Mouse (Mus musculus) limb, embryonic 15.5 days (tissue): ENCODE data around the gene Ttc39a. TPM values are rescaled to one million over a fixed set of nuclear protein-coding genes. Genes with fewer than 3 reads are reported as not detected.

Source experiments
- ATAC-seq: fragments of 200-750 bp; cut with Nextera tagmentation; 2 replicates; pipeline ENCODE4 v1.8.0; 2017; ENCODE audit warnings: low read depth, moderate TSS enrichment; ENCODE audit not compliant: insufficient number of reproducible peaks, low FRiP score, low TSS enrichment
- H3K27ac ChIP-seq: fragments of 300-500 bp; sonication (generic); 2 replicates; pipeline ENCODE4 v1.5.1; 2015; ENCODE audit warnings: moderate library complexity, mild to moderate bottlenecking, inconsistent platforms
- H3K27me3 ChIP-seq: fragments of 300-500 bp; sonication (generic); 2 replicates; pipeline ENCODE4 v1.6.1; 2015; ENCODE audit warnings: inconsistent platforms
- H3K36me3 ChIP-seq: fragments of 300-500 bp; sonication (generic); 2 replicates; pipeline ENCODE4 v1.6.1; 2015; ENCODE audit warnings: inconsistent platforms
- H3K4me1 ChIP-seq: fragments of 300-500 bp; sonication (generic); 2 replicates; pipeline ENCODE4 v1.6.1; 2015; ENCODE audit warnings: inconsistent platforms
- H3K4me2 ChIP-seq: fragments of 300-500 bp; sonication (generic); 2 replicates; pipeline ENCODE4 v1.6.1; 2015; ENCODE audit warnings: mild to moderate bottlenecking, inconsistent platforms
- H3K4me3 ChIP-seq: fragments of 300-500 bp; sonication (generic); 2 replicates; pipeline ENCODE4 v1.5.1; 2015; ENCODE audit warnings: mild to moderate bottlenecking, inconsistent platforms
- H3K9ac ChIP-seq: fragments of 300-500 bp; sonication (generic); 2 replicates; pipeline ENCODE4 v1.6.1; 2015; ENCODE audit warnings: inconsistent platforms
- H3K9me3 ChIP-seq: fragments of 300-500 bp; sonication (generic); 2 replicates; pipeline ENCODE4 v1.6.1; 2016; ENCODE audit warnings: inconsistent platforms
- WGBS: fragments of 180-500 bp; shearing (Covaris S2); methylation state at CpG from one replicate; pipeline ENCODE4 v1.1.7; 2015; 5-methylcytosine and 5-hydroxymethylcytosine counted together
- polyA plus RNA-seq: library from polyadenylated mRNA; unstranded; fragments of >200 nt; fragmentation: Nextera tagmentation; extraction: Ambion mirVana; gene quantifications from 2 replicates; pipeline ENCODE4 v1.2.1, GENCODE M21; 2015

The Ttc39a gene
- polyA plus RNA-seq, 1 experiment from 2014 or later = 4.0 TPM

DNA sequence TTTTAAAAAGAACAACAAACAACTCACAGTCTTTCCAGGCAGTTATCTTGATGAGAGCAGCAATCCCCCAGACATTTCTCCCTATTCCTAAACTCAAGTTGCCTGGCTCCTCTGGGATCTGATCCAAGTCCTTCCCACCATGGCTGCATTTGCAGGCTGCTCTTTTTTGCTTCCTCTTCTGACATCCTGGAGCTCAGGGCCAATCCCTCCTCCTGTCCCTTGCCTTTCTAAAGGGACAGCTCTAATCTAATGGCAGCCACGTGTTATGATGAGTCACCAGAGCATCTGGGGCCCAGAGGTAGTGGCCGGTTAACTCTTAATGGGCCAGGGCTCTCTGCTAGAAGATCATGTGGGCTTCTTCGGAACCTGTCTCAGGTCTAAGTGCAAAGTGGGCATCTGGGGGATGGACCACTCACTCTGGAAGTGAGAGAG, 353 bp upstream of the Ttc39a start:
- H3K4me2 ChIP-seq = peak overlapping the region; percentile 97

DNA sequence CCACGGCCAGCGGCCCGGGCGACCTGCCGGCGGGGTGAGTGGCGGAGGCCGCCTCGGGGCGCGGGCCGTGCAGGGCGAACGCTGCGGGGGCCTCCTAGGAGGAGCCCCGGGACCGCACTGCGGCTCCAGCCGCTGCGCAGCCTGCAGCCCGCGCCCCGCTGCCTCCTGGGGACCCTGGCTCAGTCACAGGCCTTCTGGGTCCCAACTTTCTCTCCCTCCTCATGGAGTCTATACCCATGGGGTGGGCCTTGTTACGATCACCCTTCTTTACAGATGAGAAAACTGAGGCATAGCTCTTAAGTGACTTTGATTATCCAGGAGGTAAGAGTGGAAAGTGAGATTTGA, 725 bp downstream of the Ttc39a start:
- Histone ChIP-seq H3K27ac (no peak overlapping the region), H3K4me1 (peaks cover 31% of the 10 kb centered on the region), H3K27me3 (no peaks in the 10 kb centered on the region), H3K4me2 (peak overlapping the region; percentile 97), H3K9me3 (no peaks in the 10 kb centered on the region), H3K36me3 (no peaks in the 10 kb centered on the region), H3K4me3 (peak overlapping the region; percentile 60), H3K9ac (peak overlapping the region; percentile 62)
- ATAC-seq = 0 out of 2 replicates have a peak, but pooled peaks have one; percentile 10
- WGBS = 2% methylated on average over 24 of the region's 24 CpGs

More for the DNA sequence above, 353 bp upstream of the Ttc39a start:
- peaks cover 31% of the 10 kb centered on the region for H3K4me1 ChIP-seq
- H3K9ac ChIP-seq = no peak overlapping the region
- H3K36me3 ChIP-seq = no peaks in the 10 kb centered on the region
- no peaks in the 10 kb centered on the region for H3K9me3 ChIP-seq
- ATAC-seq = no peak
- H3K27ac ChIP-seq = no peak overlapping the region
- no peaks in the 10 kb centered on the region for H3K27me3 ChIP-seq
- peak overlapping the region; percentile 60 for H3K4me3 ChIP-seq
- 2% methylated on average over 3 of the region's 3 CpGs for WGBS

DNA sequence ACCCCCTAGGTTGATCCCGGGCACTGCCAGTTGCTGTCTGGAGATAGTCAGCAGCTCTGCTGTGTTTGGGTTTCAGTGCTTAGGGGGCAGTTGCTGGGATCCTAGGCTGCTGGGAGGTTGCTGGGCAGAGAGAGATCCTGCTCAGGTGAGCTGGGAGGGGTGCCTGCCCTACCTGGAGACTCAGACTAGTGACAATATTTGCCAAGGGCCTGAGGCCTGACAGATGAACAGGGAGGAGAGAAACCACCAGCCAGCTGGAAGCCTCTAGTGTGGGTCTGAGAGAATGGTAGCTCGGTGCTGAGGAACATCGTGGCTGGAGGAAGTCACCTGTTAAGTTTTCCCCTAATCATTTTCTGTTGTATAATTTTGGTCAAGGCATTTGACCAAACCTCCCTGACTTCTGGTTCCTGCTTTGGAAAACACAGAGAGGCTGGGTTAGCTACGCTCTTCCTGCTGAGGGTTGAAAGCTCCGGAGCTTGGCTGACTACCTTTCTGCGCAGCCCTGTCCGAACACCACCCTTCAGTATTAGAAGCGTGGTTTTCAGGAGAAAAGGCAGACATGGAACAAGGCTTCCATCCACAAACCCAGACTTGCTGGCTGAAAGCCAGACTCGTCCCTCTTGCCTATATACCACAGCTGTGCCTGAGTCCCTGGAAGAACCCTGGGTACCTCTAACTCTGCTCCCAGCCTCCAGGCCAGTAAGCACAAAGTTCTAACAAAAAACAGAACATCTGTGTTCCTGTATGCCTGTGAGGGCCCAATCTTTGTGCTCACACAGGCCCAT, 1.5 kb downstream of the Ttc39a start:
- Histone ChIP-seq H3K9me3 (no peaks in the 10 kb centered on the region), H3K27ac (no peak overlapping the region), H3K27me3 (no peaks in the 10 kb centered on the region), H3K4me1 (peaks cover 31% of the 10 kb centered on the region), H3K9ac (no peak overlapping the region), H3K36me3 (no peaks in the 10 kb centered on the region), H3K4me3 (0 out of 2 replicates have a peak overlapping the region, but pooled peaks have one; percentile 60), H3K4me2 (peak overlapping the region; percentile 97; the same call in 1 of the 2 replicates)
- ATAC-seq = no peak
- 57% methylated on average over 9 of the region's 9 CpGs for WGBS

DNA sequence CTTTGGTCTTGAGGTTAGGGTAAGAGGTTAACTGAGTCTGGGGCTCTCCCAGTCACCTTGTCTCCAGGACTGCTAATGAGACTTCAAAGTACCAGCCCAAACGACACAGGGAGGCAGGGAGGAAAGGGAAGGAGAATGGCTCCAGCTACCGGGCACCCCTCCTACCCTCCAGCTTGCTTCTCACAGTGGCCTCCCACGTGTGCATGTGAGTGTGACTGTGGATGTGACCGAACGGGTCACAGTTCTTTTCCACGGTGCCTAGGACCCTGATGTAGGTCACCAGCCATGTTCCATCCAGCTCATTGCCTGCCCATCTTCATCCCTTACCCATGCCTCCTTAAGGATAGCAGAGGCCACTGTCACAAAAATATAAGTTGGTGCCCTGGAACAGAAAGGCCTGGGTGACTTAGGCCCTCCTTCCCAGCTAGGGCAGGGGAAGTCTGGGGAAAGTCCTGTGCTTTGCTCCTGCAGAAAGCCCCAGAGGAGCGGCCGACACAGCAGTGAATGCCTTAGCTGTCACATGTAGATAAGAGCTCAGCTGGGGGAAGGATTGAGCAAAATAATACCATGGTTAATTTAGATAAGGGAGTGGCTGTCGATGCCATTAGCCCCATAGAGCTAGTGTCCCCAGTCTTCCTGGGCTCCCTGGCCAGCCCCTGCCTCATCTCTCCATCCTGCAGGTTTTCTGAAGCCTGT, 4.4 kb downstream of the Ttc39a start:
- H3K27me3 ChIP-seq = no peaks in the 10 kb centered on the region
- H3K9ac ChIP-seq = no peak overlapping the region
- no peak overlapping the region for H3K4me3 ChIP-seq
- no peak overlapping the region for H3K27ac ChIP-seq
- ATAC-seq = no peak
- no peak overlapping the region for H3K4me2 ChIP-seq
- no peaks in the 10 kb centered on the region for H3K36me3 ChIP-seq
- no peaks in the 10 kb centered on the region for H3K9me3 ChIP-seq
- H3K4me1 ChIP-seq = peaks cover 27% of the 10 kb centered on the region
- 63% methylated on average over 9 of the region's 9 CpGs for WGBS

DNA sequence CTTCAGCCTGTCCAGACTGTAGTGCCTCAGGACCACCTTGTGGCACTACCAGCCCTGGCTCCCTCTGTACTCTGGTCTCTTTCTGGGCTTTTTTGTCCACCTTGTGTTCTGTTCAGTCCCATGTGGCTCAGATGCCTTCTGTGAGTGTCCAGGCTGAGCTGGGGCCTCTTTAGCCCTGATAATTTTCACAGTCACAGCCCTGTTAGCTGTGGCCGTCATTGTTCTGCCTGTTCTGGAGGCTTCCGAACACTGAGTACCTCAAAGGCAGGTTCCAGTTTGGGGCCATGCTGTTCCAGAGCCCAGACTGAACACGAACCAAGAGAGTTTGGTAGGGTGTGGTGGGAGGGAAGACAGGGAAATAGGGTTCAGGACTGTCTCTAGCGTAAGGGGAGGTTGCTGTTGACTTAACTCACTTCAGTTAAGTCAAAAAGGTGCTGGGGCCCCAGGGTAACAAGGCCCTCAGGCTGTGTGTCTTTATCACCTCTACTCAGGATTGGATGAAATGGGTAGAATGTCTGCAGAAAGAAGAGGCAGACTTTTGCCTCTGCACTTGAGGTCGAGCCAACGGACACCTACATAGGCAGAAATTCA, 5.0 kb downstream of the Ttc39a start:
- H3K4me2 ChIP-seq = no peak overlapping the region
- H3K27ac ChIP-seq = no peak overlapping the region
- ATAC-seq = no peak
- peaks cover 20% of the 10 kb centered on the region; the same call in 1 of the 2 replicates for H3K4me1 ChIP-seq
- WGBS = 81% methylated on average over 6 of the region's 6 CpGs
- no peak overlapping the region for H3K4me3 ChIP-seq
- no peaks in the 10 kb centered on the region for H3K36me3 ChIP-seq
- no peak overlapping the region for H3K9ac ChIP-seq
- no peaks in the 10 kb centered on the region for H3K9me3 ChIP-seq
- H3K27me3 ChIP-seq = no peaks in the 10 kb centered on the region

DNA sequence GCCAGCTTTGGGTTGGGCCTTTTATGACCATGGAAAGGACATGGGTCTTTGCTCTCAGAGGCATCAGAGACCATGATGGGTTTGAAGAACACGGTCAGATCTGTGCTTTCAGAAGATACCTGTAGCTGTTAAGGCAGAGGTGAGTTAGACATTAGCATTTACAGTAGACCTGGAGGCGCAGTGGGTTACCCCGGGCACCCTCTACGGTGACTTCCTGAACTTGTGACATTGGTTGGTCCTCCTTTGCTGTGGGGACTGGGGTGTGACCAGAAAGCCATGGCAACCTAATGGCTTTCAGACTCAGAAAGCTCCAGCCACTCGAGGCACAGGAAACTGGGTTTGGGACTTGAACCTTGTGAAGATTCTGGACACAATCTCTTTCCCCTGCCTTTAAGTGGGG, 5.8 kb downstream of the Ttc39a start:
- H3K36me3 ChIP-seq = no peaks in the 10 kb centered on the region
- no peak overlapping the region for H3K9ac ChIP-seq
- WGBS = 91% methylated on average over 5 of the region's 5 CpGs
- H3K4me1 ChIP-seq = peaks cover 14% of the 10 kb centered on the region; the same call in 1 of the 2 replicates
- H3K4me2 ChIP-seq = no peak overlapping the region
- no peak for ATAC-seq
- no peaks in the 10 kb centered on the region for H3K27me3 ChIP-seq
- no peaks in the 10 kb centered on the region for H3K9me3 ChIP-seq
- no peak overlapping the region for H3K4me3 ChIP-seq
- H3K27ac ChIP-seq = no peak overlapping the region

DNA sequence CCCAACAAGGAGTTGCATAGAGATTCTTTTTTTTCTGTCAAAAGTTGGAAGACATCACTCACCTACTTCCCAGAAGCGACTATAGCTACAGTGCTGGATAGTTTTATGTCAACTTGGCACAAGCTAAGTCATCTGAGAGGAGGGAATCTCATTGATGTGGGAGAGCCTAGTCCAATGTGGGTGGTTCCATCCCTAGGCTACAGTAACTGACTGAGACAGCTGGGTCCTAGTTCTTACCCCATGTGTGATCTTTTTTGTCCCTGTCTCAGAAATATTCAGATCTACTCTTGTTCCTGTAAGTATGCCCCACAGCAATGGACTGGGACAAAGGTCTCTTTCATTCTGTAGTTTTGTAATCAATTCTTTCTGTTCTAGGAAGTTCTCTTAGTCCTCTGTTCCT, 11.6 kb downstream of the Ttc39a start:
- H3K36me3 ChIP-seq = no peaks in the 10 kb centered on the region
- H3K27me3 ChIP-seq = no peaks in the 10 kb centered on the region
- H3K27ac ChIP-seq = no peak overlapping the region
- no peak for ATAC-seq
- H3K4me1 ChIP-seq = no peaks in the 10 kb centered on the region
- H3K9ac ChIP-seq = no peak overlapping the region
- no peak overlapping the region for H3K4me2 ChIP-seq
- WGBS = 74% methylated on average over 1 of the region's 1 CpGs
- H3K4me3 ChIP-seq = no peak overlapping the region
- H3K9me3 ChIP-seq = no peaks in the 10 kb centered on the region

DNA sequence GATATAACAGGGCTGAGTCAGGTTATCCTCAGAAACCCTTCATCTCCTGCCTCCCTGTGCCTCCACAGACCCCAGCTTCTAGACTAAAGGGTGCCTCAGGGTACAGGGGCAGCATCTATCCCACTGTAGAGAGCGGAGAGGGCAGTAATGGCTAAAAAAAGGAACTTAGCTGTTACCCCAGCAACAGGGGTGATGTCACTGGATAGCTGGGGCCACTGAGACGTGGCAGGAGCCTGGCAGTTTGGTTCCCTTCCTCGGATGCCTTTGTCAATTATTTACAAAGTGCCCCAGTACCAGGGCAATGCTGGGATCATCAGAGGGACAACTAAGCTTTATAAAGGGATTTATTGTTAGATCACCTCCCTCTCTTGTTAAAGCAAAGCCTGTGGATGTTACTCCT, 12.6 kb downstream of the Ttc39a start:
- 37% methylated on average over 3 of the region's 3 CpGs for WGBS
- Histone ChIP-seq H3K4me1 (no peaks in the 10 kb centered on the region), H3K9ac (no peak overlapping the region), H3K27me3 (no peaks in the 10 kb centered on the region), H3K9me3 (no peaks in the 10 kb centered on the region), H3K36me3 (no peaks in the 10 kb centered on the region), H3K4me2 (no peak overlapping the region), H3K27ac (no peak overlapping the region), H3K4me3 (no peak overlapping the region)
- ATAC-seq = no peak

DNA sequence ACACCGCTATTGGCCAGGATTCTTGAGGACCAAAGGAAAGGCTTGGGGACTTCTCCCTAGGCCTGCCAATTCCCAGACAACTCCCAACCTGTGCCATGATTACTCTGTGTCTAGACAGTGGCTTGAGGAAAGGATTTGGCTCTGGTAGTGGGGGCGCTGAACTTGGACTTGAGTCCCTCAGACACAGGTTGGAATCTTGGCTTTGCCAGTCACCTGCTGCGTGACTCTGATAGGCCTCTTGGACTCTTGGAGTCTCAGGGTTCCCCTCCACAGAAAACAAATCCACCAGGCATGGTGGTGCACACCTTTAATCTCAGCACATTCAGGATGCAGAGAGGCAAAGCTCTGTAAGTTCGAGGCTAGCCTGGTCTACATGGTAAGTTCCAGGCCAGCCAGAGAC, 13.1 kb downstream of the Ttc39a start:
- Histone ChIP-seq H3K4me3 (no peak overlapping the region), H3K9ac (no peak overlapping the region), H3K27ac (no peak overlapping the region), H3K9me3 (no peaks in the 10 kb centered on the region), H3K4me1 (no peaks in the 10 kb centered on the region), H3K27me3 (no peaks in the 10 kb centered on the region), H3K4me2 (no peak overlapping the region), H3K36me3 (no peaks in the 10 kb centered on the region)
- ATAC-seq = no peak
- 87% methylated on average over 4 of the region's 4 CpGs for WGBS

DNA sequence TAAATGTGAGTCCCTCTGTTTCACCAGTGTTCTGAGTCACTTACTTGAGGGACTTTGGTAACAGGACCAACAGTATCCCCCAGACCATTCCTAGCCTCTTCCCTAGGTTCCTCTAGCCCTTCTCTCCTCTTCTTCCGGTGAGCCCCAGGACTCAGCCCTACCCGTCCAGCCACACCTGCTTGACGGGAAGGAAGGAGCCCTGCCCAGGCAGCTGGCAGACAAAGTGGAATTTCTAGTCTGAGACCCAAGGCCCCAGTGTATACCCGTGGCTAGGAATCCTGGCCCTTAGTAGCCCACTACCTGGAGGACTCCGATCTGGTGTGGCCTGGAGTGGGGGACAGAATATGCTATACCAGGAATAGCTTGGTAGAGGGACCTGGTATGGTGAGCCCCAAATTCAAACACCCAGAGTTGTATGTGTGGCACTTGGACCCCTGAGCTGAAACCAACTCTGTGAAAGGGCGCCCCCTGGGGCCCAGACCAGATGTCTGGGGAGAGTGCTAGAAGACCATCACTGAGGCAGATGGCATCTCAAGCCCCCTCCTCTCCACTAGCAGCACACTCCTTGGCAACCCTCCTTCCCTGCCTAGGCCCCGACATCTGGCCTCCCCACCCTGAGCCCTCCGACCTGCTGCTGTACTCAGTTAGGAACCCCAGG, 13.8 kb downstream of the Ttc39a start:
- no peaks in the 10 kb centered on the region for H3K4me1 ChIP-seq
- no peak overlapping the region for H3K9ac ChIP-seq
- no peak overlapping the region for H3K27ac ChIP-seq
- no peak overlapping the region for H3K4me2 ChIP-seq
- no peaks in the 10 kb centered on the region for H3K36me3 ChIP-seq
- no peaks in the 10 kb centered on the region for H3K27me3 ChIP-seq
- WGBS = 71% methylated on average over 8 of the region's 8 CpGs
- no peaks in the 10 kb centered on the region for H3K9me3 ChIP-seq
- ATAC-seq = no peak
- no peak overlapping the region for H3K4me3 ChIP-seq

DNA sequence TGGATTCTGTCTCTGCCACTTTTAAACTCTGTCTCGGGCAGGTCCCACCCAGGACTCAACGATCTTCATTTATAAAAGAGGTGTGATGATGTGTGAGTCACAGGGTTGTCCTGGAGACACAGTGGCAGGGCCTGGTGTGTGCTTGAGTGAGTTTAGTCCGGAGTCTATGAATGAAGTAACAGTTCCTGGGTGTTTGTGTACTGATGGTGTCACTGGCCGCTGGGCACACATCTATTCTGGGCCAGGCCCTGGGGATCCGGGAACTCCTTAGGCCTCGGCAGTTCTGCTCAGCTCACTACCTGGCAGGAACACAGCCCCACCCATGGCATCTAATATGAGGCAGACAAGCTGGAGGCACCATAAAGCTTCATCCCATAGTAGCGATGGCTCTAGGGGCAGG, 15.2 kb downstream of the Ttc39a start:
- no peaks in the 10 kb centered on the region for H3K4me1 ChIP-seq
- H3K9ac ChIP-seq = no peak overlapping the region
- no peaks in the 10 kb centered on the region for H3K27me3 ChIP-seq
- ATAC-seq = no peak
- 75% methylated on average over 7 of the region's 7 CpGs for WGBS
- no peak overlapping the region for H3K4me2 ChIP-seq
- H3K36me3 ChIP-seq = no peaks in the 10 kb centered on the region
- no peak overlapping the region for H3K4me3 ChIP-seq
- H3K9me3 ChIP-seq = no peaks in the 10 kb centered on the region
- H3K27ac ChIP-seq = no peak overlapping the region

DNA sequence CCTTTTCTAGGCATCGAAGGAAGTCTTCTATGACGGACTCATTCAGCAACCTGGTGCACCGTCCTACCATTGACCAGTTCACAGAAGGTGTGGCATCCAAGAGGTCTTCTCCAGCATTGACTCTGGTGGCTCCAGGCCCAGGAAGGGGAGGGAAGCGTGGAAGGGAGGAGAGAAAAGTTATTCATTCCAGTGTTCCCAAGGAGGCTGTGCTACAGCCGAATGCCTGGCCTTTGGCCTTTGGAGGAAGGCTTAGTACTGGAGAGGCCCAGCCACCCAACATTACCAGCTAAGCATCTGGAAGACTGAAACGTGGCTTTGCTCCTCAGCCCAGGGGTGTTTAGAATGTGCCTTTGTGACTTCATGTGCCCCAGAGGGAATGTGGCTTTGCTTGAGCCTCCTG, 16.0 kb downstream of the Ttc39a start:
- ATAC-seq = no peak
- WGBS = 76% methylated on average over 6 of the region's 6 CpGs
- no peaks in the 10 kb centered on the region for H3K36me3 ChIP-seq
- no peaks in the 10 kb centered on the region for H3K27me3 ChIP-seq
- H3K4me3 ChIP-seq = no peak overlapping the region
- H3K9me3 ChIP-seq = no peaks in the 10 kb centered on the region
- H3K4me1 ChIP-seq = no peaks in the 10 kb centered on the region
- H3K9ac ChIP-seq = no peak overlapping the region
- no peak overlapping the region for H3K27ac ChIP-seq
- no peak overlapping the region for H3K4me2 ChIP-seq
